Mouse (Mus musculus) ovary, postnatal 14 days (tissue): ENCODE measurements around the gene Olfr782.
"Not testable (repeated sequence)": the region's sequence is repeated elsewhere in the genome, so short reads cannot be mapped to it uniquely, and the experiment has no call there.

ENCODE experiments used
- DNase-seq: peaks from one replicate; pipeline ENCODE4 v3.0.0; 2022; ENCODE audit warnings: low spot score

Gene Olfr782

GRCm38 (mm10) chr10:129348550-129348949 lies at the start of gene Olfr782:
Gene Olfr782 (plus strand): TSS chr10:129348850.
- DNase-seq: no peak

GRCm38 (mm10) chr10:129312973-129313372 lies 35.7 kb upstream of the Olfr782 start:
- DNase-seq: not testable (repeated sequence)

- DNase-seq: not testable (repeated sequence)
These were observed 35.1 kb upstream of the Olfr782 start for GRCm38 (mm10) chr10:129313521-129313920.

GRCm38 (mm10) chr10:129317817-129318216 lies 30.8 kb upstream of the Olfr782 start, which contains the start of gene Olfr780:
Gene Olfr780 (plus strand): TSS chr10:129318117.
- DNase-seq: no peak

- DNase-seq: no peak
These were observed 20.1 kb upstream of the Olfr782 start, which contains the start of gene Olfr781 for GRCm38 (mm10) chr10:129328554-129328953. Gene Olfr781 (plus strand): TSS chr10:129328854.

- not testable (repeated sequence) for DNase-seq
These were observed 3.8 kb downstream of the Olfr782 start for GRCm38 (mm10) chr10:129352475-129352874.

- not testable (repeated sequence) for DNase-seq
These were observed 7.8 kb downstream of the Olfr782 start for GRCm38 (mm10) chr10:129356496-129356895.

GRCm38 (mm10) chr10:129357307-129357706 lies 8.7 kb downstream of the Olfr782 start:
- no peak for DNase-seq

GRCm38 (mm10) chr10:129374051-129374450 lies 25.4 kb downstream of the Olfr782 start:
- DNase-seq: not testable (repeated sequence)

GRCm38 (mm10) chr10:129383783-129384182 lies 35.1 kb downstream of the Olfr782 start, which contains the start of gene Olfr784:
Gene Olfr784 (plus strand): TSS chr10:129384083.
- no peak for DNase-seq

- DNase-seq: no peak
These were observed 52.2 kb downstream of the Olfr782 start for GRCm38 (mm10) chr10:129400892-129401291.
